Mouse (Mus musculus) spleen, adult 10 weeks (tissue): ENCODE results near the gene Fgfr4. TPM values are rescaled to one million over a fixed set of nuclear protein-coding genes. Genes with fewer than 3 reads are reported as not detected.

Experiments
- polyA plus RNA-seq: library from polyadenylated mRNA; stranded (reverse); fragments of 350-450 nt; fragmentation: Illumina TruSeq; extraction: RNeasy Lipid Tissue Mini Kit (QIAGEN cat#74804); gene quantifications from one replicate; pipeline ENCODE4 v1.2.3, GENCODE M21; 2015; ENCODE audit warnings: low replicate concordance; ENCODE audit not compliant: insufficient read depth

Fgfr4 gene
- 1.5 TPM for polyA plus RNA-seq

DNA sequence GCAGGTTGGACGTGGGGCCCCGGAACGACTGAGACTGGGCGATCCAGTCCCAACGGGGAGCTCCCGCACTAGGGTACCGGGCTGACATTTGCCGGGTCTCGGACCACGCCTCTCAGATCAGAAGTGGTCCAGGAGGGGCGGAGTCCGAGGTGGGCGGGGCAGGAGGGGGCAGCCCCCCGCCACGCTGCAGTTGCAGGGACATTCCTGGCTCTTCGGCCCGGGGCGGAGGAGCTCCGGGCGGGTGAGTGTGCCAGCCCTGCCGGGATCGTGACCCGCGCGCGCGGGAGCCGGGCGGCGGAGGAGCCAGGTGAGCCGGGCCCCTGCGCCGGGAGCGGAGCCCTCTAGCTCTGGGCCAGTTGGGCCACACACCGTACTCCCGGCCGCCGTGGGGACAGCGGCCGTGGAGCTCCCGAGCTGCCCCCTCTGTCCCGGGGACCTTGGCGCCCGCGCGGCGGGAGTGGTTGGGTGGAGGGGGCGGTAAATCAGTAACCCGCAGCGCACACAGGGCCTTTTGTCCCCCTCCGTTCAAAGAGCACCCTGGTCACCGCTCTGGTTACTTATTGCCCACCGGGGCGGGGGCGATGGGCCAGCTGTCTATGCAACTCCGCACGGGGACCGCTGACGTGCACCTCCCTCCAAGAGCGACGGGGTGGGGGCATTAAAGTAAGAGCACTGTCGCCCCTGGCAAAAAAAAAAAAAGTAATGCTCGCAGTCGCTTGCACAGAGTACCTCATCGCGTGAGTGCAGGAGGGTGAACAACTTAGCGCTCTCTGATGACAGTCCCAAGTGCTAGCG, at the start of gene Fgfr4:
TSS of gene Fgfr4 (plus strand) at position 20 of the 795 bp plus-strand sequence.

DNA sequence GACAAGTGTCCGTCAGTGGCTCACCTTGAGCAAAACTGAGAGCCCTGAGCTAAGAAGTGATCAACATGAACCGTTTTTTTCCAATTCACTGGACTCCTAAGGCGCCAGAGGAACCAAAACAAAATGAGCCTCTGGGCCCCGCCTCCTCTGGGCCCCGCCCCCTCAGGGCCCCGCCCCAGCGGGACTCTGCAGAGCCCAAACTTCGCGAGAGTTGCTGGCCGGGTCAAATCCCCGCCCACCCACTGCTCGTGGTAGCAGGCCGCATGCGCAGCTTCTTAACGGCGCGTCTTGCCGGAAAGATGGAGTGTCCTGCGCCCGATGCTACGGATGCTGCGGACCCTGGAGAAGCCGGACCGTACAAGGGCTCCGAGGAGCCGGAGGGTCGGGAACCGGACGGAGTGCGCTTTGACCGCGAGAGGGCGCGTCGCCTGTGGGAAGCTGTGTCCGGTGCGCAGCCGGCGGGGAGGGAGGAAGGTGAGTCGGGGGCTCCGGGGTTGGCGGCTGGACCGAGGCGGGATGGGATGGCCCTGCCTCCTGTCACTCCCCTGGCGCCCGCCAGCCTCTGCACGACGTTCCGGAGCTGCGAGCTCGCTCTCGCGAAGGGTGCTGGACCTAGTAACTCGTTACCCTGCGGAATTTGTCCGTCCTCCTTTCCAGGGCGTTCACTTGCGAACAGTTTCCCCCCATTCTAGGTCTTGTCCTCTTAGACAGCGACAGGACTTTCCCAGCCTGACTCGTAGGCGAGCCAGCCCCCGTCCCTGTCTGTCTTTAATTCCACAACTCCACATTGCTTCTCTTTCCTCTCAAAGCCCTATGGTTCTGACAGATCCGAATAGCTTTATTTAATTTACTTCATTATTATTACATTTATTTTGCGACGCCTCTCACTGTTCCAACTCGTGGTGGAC, 47.1 kb upstream of the Fgfr4 start, which contains the start of gene Zfp346:
TSS of gene Zfp346 (plus strand) at position 267 of the 908 bp plus-strand sequence.

DNA sequence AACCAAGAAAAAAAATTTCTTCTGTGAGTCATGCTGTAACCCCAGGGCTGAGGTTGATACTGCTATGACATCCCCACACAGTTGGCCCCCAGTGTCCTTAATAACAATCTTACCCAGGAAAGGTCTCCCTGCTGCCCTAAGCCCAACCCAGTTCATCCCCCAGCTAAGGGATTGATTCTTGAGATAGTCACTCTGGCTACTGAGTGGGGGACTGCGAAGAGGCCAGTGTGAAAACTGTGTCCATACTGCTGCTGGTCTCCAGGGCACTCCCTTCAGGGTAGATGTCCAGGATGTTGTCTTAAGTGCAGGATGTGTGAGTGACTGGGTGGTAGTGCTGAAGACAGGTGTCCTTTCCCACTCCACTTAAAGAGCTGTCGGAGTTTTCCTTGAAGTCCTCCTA, 19.0 kb upstream of the Fgfr4 start, which contains the start of gene Gm17617:
TSS of gene Gm17617 (minus strand) at position 101 of the 400 bp plus-strand sequence.

DNA sequence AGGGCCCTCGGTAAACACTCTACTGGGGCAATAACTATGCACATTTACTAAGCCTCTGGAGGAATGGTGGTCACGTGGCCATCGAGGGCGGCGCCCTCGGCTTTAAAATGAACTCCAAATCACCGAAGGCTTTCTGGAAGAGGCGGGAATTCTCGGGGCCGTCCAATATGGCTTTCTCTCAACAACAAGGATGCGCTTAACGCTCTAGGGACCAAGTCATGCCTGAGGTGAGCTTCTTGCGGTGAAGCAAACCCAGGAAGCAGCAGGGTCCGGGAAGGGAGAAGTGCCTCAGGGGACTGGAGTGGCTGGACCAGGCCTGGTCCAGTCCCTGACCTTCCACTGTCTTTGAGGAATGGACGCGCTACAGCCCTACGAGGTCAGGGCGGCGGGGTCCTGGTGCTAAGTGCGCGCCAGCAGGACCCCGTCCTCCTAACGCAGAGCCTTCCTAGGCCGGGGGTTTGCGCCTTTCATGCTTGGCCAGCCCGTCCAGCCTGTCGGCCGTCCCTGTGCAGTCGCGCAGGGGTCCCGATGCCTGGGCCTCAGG, 57.3 kb downstream of the Fgfr4 start, which contains the start of gene Nsd1:
TSS of gene Nsd1 (plus strand) at position 134 of the 544 bp plus-strand sequence.

Other genes starting within 250 kb of the Fgfr4 start
- 0.65 TPM for gene Unc5a, start 203.2 kb upstream of the Fgfr4 start, polyA plus RNA-seq
- gene Hk3, start 131.3 kb upstream of the Fgfr4 start, polyA plus RNA-seq = 6.1 TPM
- 92.1 TPM for gene Uimc1, start 52.3 kb upstream of the Fgfr4 start, polyA plus RNA-seq
- gene Zfp346, start 47.3 kb upstream of the Fgfr4 start, polyA plus RNA-seq = 39.9 TPM
- not detected for gene Gm17617, start 19.1 kb upstream of the Fgfr4 start, polyA plus RNA-seq
- gene Nsd1, start 57.1 kb downstream of the Fgfr4 start, polyA plus RNA-seq = 106 TPM
- gene Prelid1, start 167.9 kb downstream of the Fgfr4 start, polyA plus RNA-seq = 61.8 TPM
- 61.8 TPM for gene Rab24, start 169.3 kb downstream of the Fgfr4 start, polyA plus RNA-seq
- 2.1 TPM for gene Mxd3, start 177.2 kb downstream of the Fgfr4 start, polyA plus RNA-seq
- 46.1 TPM for gene Lman2, start 210.1 kb downstream of the Fgfr4 start, polyA plus RNA-seq
- 26.6 TPM for gene Rgs14, start 217.1 kb downstream of the Fgfr4 start, polyA plus RNA-seq
- not detected for gene Slc34a1, start 245.5 kb downstream of the Fgfr4 start, polyA plus RNA-seq